Mouse (Mus musculus) cerebellum, postnatal 14 days (tissue): ENCODE data around the gene Qars.

Experiments
- DNase-seq, 2 experiments: peaks; one replicate each; pipeline ENCODE4 v3.0.0; 2021; ENCODE audit warnings: mixed read lengths in 2 of 2

Qars gene

GRCm38 (mm10) chr9:108540846-108541245 is 33.3 kb downstream of the Qars start:
- no peak for DNase-seq

- DNase-seq = no peak
Measured at GRCm38 (mm10) chr9:108545986-108546385, 38.5 kb downstream of the Qars start.

- DNase-seq = no peak
Measured at GRCm38 (mm10) chr9:108546875-108547274, 39.4 kb downstream of the Qars start.

- DNase-seq = no peak
Measured at GRCm38 (mm10) chr9:108559169-108559568, 51.7 kb downstream of the Qars start.

GRCm38 (mm10) chr9:108560227-108560841 is 52.8 kb downstream of the Qars start, which contains the start of gene Impdh2:
Gene Impdh2, plus strand, starts transcription at chr9:108560286.
- DNase-seq = peak; percentile 94 to 95

GRCm38 (mm10) chr9:108563671-108564070 is 56.2 kb downstream of the Qars start:
- no peak for DNase-seq

- DNase-seq = no peak
Measured at GRCm38 (mm10) chr9:108564131-108564530, 56.6 kb downstream of the Qars start.
